Mouse (Mus musculus) kidney, embryonic 16.5 days (tissue): ENCODE data around the gene Klhl32. TPM values are rescaled to one million over a fixed set of nuclear protein-coding genes. Genes with fewer than 3 reads are reported as not detected.

ENCODE experiments used
- ATAC-seq: fragments of 200-750 bp; cut with Nextera tagmentation; 2 replicates; pipeline ENCODE4 v1.8.0; 2017; ENCODE audit warnings: moderate TSS enrichment; ENCODE audit not compliant: low FRiP score, low TSS enrichment
- H3K27ac ChIP-seq: fragments of 300-500 bp; sonication (generic); 2 replicates; pipeline ENCODE4 v1.5.1; 2014; ENCODE audit warnings: low read length
- H3K27me3 ChIP-seq: fragments of 300-500 bp; sonication (generic); 2 replicates; pipeline ENCODE4 v1.6.1; 2014; ENCODE audit warnings: low read length, control low read depth, mixed read lengths; ENCODE audit not compliant: insufficient read depth
- H3K36me3 ChIP-seq: fragments of 300-500 bp; sonication (generic); 2 replicates; pipeline ENCODE4 v1.6.1; 2014; ENCODE audit warnings: low read length, control low read depth, mixed read lengths; ENCODE audit not compliant: insufficient read depth
- H3K4me1 ChIP-seq: fragments of 300-500 bp; sonication (generic); 2 replicates; pipeline ENCODE4 v1.6.1; 2014; ENCODE audit warnings: low read length, control low read depth, mixed read lengths; ENCODE audit not compliant: insufficient read depth
- H3K4me2 ChIP-seq: fragments of 300-500 bp; sonication (generic); replicated peaks from 2 replicates; pipeline ENCODE4 v1.6.1; 2014; ENCODE audit warnings: low read depth, low read length
- H3K4me3 ChIP-seq: fragments of 300-500 bp; sonication (generic); 2 replicates; pipeline ENCODE4 v1.5.1; 2014; ENCODE audit warnings: mild to moderate bottlenecking, low read length
- H3K9ac ChIP-seq: fragments of 300-500 bp; sonication (generic); replicated peaks from 2 replicates; pipeline ENCODE4 v1.6.1; 2014; ENCODE audit warnings: low read length
- H3K9me3 ChIP-seq: fragments of 300-500 bp; sonication (generic); 2 replicates; pipeline ENCODE4 v1.6.1; 2016; ENCODE audit warnings: low read length, control low read depth
- WGBS: fragments of 180-500 bp; shearing (Covaris S2); extraction: QIAGEN DNeasy Blood & Tissue Kit; methylation state at CpG from one replicate; pipeline ENCODE4 v1.1.7; 2014; 5-methylcytosine and 5-hydroxymethylcytosine counted together
- polyA plus RNA-seq: library from polyadenylated mRNA; unstranded; fragments of >200 nt; fragmentation: Nextera tagmentation; extraction: Ambion mirVana; gene quantifications from 2 replicates; pipeline ENCODE4 v1.2.1, GENCODE M21; 2015

The Klhl32 gene
- polyA plus RNA-seq, 1 experiment from 2014 or later = 4.5 TPM

DNA sequence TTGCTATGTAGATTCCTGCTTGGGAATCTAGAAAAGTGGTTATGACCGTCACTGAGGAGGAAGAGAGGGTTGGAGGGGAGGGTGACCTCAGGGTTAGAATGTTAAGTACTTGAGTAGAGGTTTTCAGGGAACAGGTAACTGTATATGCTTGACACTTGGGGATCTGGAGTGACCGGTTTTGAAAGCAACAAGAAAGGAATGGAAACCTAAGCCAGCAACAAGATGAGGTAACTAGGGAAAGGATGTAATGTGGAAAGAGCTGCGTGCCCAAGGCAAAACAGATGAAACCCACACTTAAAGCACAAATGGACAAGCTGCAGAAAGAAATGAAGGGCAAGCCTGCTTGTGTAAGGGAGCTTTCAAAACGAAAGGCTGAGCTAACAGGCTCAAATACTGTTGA lies 18.3 kb upstream of the Klhl32 start:
- Histone ChIP-seq H3K9ac (no peak overlapping the region), H3K4me3 (no peak overlapping the region), H3K9me3 (no peaks in the 10 kb centered on the region), H3K27me3 (no peaks in the 10 kb centered on the region), H3K27ac (no peak overlapping the region), H3K4me2 (no peak overlapping the region), H3K4me1 (no peaks in the 10 kb centered on the region), H3K36me3 (no peaks in the 10 kb centered on the region)
- WGBS = 38% methylated on average over 4 of the region's 4 CpGs
- no peak for ATAC-seq

DNA sequence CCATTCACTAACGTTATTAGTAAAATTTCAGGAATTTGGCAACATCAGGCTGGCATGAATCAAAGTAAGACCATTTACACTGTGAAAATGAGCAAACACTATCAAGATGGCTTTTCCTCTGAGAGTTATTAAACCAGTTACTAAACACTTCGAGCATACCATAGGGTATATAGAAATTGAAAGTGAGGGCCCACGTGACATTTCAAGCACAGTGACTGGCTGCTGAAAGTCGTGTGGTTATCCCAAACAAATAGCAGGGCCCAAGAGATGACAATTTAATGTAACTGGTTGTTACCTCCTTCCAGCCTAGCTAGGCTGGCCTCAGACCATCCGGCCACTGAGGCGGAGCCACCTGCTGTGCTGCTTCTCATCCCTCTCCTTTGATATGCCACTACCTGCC lies 14.8 kb upstream of the Klhl32 start:
- no peak overlapping the region for H3K9ac ChIP-seq
- H3K27ac ChIP-seq = no peak overlapping the region
- 42% methylated on average over 6 of the region's 6 CpGs for WGBS

DNA sequence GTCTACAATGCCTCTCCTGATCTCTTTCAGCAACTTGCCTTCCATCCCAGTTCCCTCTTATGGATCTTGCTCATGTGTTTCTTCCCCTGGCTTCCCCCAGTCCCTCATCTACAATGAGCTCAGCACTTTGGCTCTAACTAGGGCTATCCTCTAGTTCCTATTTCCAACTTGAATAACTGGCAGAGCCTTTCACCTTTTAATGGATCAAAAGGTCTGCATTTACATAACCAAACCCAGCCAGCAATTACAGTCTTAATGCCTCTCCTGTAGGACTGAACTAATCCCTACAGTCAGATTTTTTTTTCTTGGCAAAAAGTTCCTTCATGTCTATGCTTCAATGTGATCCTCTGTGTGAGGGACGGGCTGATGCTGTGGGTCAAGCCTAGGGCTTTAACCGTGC lies 3.5 kb downstream of the Klhl32 start:
- H3K4me3 ChIP-seq = no peak overlapping the region
- ATAC-seq = no peak
- no peak overlapping the region for H3K27ac ChIP-seq
- H3K4me2 ChIP-seq = no peak overlapping the region
- H3K27me3 ChIP-seq = no peaks in the 10 kb centered on the region
- H3K4me1 ChIP-seq = 0 out of 2 replicates have a peak, but pooled peaks cover 7% of the 10 kb centered on the region
- H3K9ac ChIP-seq = no peak overlapping the region
- 78% methylated on average over 2 of the region's 2 CpGs for WGBS
- no peaks in the 10 kb centered on the region for H3K36me3 ChIP-seq
- H3K9me3 ChIP-seq = no peaks in the 10 kb centered on the region

More for the DNA sequence above, 14.8 kb upstream of the Klhl32 start:
- Histone ChIP-seq H3K4me1 (no peaks in the 10 kb centered on the region), H3K27me3 (no peaks in the 10 kb centered on the region), H3K36me3 (no peaks in the 10 kb centered on the region), H3K9me3 (no peaks in the 10 kb centered on the region), H3K4me3 (no peak overlapping the region), H3K4me2 (no peak overlapping the region)
- ATAC-seq = no peak

DNA sequence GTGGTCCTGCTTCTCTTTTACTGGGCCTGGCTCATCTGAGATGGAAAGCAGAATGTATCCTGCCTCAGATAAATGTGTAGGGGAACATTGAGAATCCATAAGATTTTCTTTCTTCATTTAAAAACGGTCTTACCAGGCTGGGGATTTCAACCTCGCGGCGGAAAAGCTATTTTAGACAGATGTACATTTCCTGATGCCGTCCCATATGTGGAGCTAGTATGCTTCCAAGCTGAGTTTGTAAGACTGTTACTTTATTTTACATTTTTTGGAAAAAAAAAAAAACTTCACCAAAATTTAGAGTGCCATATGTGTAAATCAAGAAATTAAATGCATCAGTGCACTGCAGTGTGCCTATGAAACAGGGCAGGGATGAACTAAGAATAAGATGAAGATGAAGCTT lies 5.4 kb downstream of the Klhl32 start:
- no peak for ATAC-seq
- Histone ChIP-seq H3K36me3 (no peaks in the 10 kb centered on the region), H3K27ac (no peak overlapping the region), H3K9ac (no peak overlapping the region), H3K4me1 (0 out of 2 replicates have a peak, but pooled peaks cover 13% of the 10 kb centered on the region), H3K9me3 (no peaks in the 10 kb centered on the region), H3K27me3 (no peaks in the 10 kb centered on the region), H3K4me3 (no peak overlapping the region), H3K4me2 (no peak overlapping the region)
- WGBS = 94% methylated on average over 5 of the region's 5 CpGs

DNA sequence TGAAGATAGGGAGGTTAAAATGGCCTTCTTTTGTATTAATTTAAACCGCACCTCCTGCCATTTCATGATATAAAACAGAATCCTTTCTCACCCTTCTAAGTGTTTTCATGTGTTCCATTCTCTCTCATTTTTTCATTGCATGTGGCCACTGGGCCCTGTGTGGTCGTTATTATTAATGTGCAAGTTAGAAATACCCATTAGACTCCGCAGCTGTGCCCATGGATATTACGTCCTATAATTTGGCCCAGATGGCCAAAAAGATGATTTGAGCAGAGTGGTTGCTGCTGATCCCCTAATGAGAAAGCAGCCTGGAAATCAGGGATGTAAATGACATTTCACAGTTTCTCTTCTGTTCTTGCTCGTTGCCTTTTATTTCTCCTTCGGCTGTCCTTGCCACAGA lies 12.4 kb downstream of the Klhl32 start:
- H3K27ac ChIP-seq = no peak overlapping the region
- 0 out of 2 replicates have a peak, but pooled peaks cover 6% of the 10 kb centered on the region for H3K4me1 ChIP-seq
- no peak for ATAC-seq
- H3K4me2 ChIP-seq = no peak overlapping the region
- no peaks in the 10 kb centered on the region for H3K9me3 ChIP-seq
- no peak overlapping the region for H3K9ac ChIP-seq
- no peaks in the 10 kb centered on the region for H3K27me3 ChIP-seq
- H3K36me3 ChIP-seq = no peaks in the 10 kb centered on the region
- no peak overlapping the region for H3K4me3 ChIP-seq
- 74% methylated on average over 6 of the region's 6 CpGs for WGBS

DNA sequence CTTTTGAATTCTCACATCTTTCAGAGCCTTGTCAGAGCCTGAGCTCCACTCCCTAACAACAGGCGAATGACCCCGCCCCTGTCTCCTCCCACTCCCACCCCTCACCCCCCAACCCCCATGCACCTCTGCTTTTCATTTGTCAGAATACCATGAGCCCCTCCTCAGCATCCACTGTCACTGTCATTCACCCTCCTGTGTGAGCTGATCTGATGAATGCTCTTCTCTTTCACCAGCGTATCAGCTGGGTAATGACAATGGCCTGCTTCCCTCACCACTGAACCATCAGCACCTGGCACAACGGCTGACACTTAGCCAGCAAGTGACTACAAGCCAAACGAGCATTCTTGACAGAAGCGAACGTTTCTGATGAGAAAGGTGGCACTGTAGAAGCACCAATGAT lies 15.4 kb downstream of the Klhl32 start:
- H3K4me2 ChIP-seq = no peak overlapping the region
- WGBS = 38% methylated on average over 7 of the region's 7 CpGs
- no peak overlapping the region for H3K4me3 ChIP-seq
- H3K4me1 ChIP-seq = 0 out of 2 replicates have a peak, but pooled peaks cover under 1% of the 10 kb centered on the region
- no peaks in the 10 kb centered on the region for H3K27me3 ChIP-seq
- H3K9ac ChIP-seq = no peak overlapping the region
- no peak overlapping the region for H3K27ac ChIP-seq
- ATAC-seq = no peak
- H3K36me3 ChIP-seq = no peaks in the 10 kb centered on the region
- no peaks in the 10 kb centered on the region for H3K9me3 ChIP-seq

DNA sequence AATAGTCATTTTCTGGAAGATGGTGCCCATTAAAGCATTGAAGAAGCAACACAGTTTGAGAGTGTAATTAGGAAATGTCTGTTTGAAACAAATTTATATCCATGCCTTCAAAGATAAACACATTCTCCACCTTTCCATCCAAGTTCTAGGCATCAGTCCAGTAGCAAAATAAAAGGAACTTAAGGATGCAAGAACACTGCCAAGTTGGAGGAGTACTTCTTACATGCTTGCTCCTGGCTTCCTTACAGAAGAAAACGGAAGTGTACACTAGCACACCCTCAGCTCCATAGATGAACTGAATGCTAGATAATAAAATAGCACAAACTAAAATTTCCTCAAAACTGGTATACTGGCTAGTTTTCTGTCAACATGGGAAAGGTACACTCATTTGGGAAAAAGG lies 42.6 kb downstream of the Klhl32 start:
- H3K4me1 ChIP-seq = no peaks in the 10 kb centered on the region
- H3K4me3 ChIP-seq = no peak overlapping the region
- no peak overlapping the region for H3K9ac ChIP-seq
- WGBS = 72% methylated on average over 1 of the region's 1 CpGs
- H3K9me3 ChIP-seq = 0 out of 2 replicates have a peak, but pooled peaks cover 3% of the 10 kb centered on the region
- H3K27ac ChIP-seq = no peak overlapping the region
- no peaks in the 10 kb centered on the region for H3K36me3 ChIP-seq
- no peak overlapping the region for H3K4me2 ChIP-seq
- H3K27me3 ChIP-seq = no peaks in the 10 kb centered on the region
- no peak for ATAC-seq

DNA sequence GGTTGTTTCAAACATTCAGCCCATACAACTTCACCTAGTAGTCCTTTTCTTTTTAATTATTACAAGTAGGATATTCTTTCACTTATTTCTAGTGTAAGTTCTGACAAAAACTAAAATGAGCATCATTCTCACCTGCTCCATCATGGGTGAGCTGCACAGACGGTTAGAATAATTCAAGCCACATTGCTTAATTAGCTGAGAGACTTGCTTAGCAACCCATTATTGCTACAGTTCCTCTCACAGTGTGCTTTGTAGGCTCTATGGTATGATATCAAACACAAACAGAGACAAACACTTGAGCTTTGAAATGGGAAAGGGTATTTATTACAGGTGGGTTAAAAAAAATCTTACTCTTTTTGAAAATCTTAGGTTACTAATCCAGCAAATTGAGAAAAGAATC lies 49.0 kb downstream of the Klhl32 start:
- Histone ChIP-seq H3K4me1 (no peaks in the 10 kb centered on the region), H3K36me3 (no peaks in the 10 kb centered on the region), H3K27ac (no peak overlapping the region), H3K27me3 (no peaks in the 10 kb centered on the region), H3K9me3 (no peaks in the 10 kb centered on the region), H3K9ac (no peak overlapping the region), H3K4me3 (no peak overlapping the region), H3K4me2 (no peak overlapping the region)
- 69% methylated on average over 1 of the region's 1 CpGs for WGBS
- ATAC-seq = no peak

DNA sequence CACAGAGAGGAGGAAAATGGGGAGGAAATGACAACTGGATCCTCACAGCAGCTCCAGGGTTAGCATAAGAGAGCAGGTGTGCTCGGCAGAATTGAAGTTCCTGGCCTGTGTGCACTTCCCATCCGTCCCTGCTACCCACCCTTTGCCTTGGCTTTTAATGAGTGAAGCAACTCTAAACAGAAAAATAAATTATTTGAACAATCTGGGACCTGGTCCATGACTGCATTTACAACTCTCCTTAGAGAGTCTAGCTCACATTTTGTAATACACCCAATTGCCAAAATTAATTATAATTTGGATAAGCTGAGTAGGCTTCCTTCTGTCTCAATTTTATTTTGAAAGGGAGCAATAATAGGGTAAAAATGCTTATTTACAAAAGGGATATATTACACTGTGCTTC lies 49.6 kb downstream of the Klhl32 start:
- Histone ChIP-seq H3K27me3 (no peaks in the 10 kb centered on the region), H3K36me3 (no peaks in the 10 kb centered on the region), H3K4me3 (no peak overlapping the region), H3K4me1 (no peaks in the 10 kb centered on the region), H3K4me2 (no peak overlapping the region), H3K9ac (no peak overlapping the region), H3K9me3 (no peaks in the 10 kb centered on the region), H3K27ac (no peak overlapping the region)
- no peak for ATAC-seq
- 53% methylated on average over 2 of the region's 2 CpGs for WGBS

DNA sequence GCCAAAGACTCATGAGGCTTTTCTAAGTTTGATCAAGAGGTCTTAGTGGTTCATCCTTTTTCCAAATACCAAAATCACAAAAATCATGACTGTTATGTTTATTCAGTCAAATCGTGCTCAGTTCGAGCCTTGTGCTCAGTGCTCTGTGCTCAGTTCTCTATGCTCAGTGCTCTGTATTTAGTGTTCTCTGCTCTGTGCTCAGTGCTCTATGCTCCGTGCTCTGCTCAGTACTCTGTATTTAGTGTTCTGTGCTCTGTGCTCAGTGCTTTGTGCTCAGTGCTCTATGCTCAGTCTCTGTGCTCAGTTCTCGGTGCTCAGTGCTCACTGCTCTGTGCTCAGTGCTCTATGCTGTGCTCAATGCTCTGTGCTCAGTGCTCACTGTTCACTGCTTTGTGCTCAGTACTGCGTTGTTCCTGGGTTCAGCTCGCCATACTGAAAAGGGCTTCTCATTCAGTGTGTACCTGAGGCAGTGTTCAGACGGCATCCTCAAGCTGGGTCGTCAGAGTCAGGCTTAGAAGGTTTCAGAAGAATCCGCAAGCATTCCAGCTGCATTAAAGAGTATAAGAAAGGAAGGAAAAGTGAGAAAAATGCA lies 50.5 kb downstream of the Klhl32 start:
- H3K36me3 ChIP-seq = no peaks in the 10 kb centered on the region
- H3K27me3 ChIP-seq = no peaks in the 10 kb centered on the region
- H3K27ac ChIP-seq = no peak overlapping the region
- no peak overlapping the region for H3K9ac ChIP-seq
- 93% methylated on average over 9 of the region's 9 CpGs for WGBS
- no peak overlapping the region for H3K4me2 ChIP-seq
- H3K4me1 ChIP-seq = no peaks in the 10 kb centered on the region
- H3K9me3 ChIP-seq = no peaks in the 10 kb centered on the region
- no peak for ATAC-seq
- no peak overlapping the region for H3K4me3 ChIP-seq
